Mouse (Mus musculus): ENCODE measurements at regions not wholly inside any gene's neighbourhood (a gene's known extent, or its start where the extent isn't known, plus 50 kb on each side); places are given as distances from the start of the nearest gene placed in this dataset.

GRCm38 (mm10) chr3:53371910-53372309 is 91.2 kb downstream of the Nhlrc3 start:
- Histone ChIP-seq H3K4me3 (ENCODE audit: insufficient read depth, low read depth, low read length) (no peak overlapping the region), H3K27me3 (ENCODE audit: control insufficient read depth, insufficient read depth, low read length) (no peaks in the 10 kb centered on the region), H3K27ac (replicated peaks; ENCODE audit: insufficient read depth, low read depth, low read length) (no peak overlapping the region), H3K9ac (ENCODE audit: low read depth, low read length) (no peak overlapping the region), H3K36me3 (ENCODE audit: control insufficient read depth, insufficient read depth, low read length) (no peaks in the 10 kb centered on the region), H3K4me1 (ENCODE audit: control insufficient read depth, insufficient read depth, low read length) (no peaks in the 10 kb centered on the region), H3K79me2 (ENCODE audit: control insufficient read depth, insufficient read depth, low read length) (no peaks in the 10 kb centered on the region)
- TF ChIP-seq POLR2A (IDR thresholded peaks at IDR 0.05; ENCODE audit: extremely low read depth, insufficient read depth, low read length) (no peak), CTCF (IDR thresholded peaks at IDR 0.05; ENCODE audit: low read depth, low read length) (peak; percentile 60)
- 52% methylated on average over 7 of the region's 7 CpGs for WGBS
- DNase-seq (ENCODE audit: extremely low read depth, low read depth, low spot score) = peak; percentile 73

DNA sequence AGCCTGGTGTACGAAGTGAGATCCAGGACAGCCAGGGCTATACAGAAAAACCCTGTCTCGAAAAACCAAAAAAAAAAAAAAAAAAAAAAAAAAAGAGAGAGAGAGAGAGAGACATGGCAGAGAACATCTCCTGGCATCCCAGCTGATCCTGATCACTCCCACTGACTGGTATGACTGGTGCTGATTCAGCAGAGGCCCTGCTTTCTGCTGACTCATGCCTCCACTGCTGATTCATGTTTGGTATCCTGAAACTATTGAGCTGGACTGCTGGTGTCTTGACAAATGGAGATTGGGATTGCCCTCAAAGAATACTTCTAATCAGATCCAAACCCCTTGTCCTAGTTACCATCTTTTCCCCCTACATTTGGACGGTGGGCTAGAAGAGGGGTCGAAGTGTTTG is 101.9 kb downstream of the Nhlrc3 start:
- peaks cover 3% of the 10 kb centered on the region; the same call in 1 of the 2 replicates for H3K27me3 ChIP-seq (ENCODE audit: control insufficient read depth, insufficient read depth, low read length)
- H3K4me1 ChIP-seq (ENCODE audit: control insufficient read depth, insufficient read depth, low read length) = no peaks in the 10 kb centered on the region
- no peak overlapping the region for H3K4me3 ChIP-seq (ENCODE audit: insufficient read depth, low read depth, low read length)
- H3K36me3 ChIP-seq (ENCODE audit: control insufficient read depth, insufficient read depth, low read length) = no peaks in the 10 kb centered on the region
- H3K9ac ChIP-seq (ENCODE audit: low read depth, low read length) = no peak overlapping the region
- WGBS = 74% methylated on average over 4 of the region's 4 CpGs
- no peak overlapping the region for H3K27ac ChIP-seq (replicated peaks; ENCODE audit: insufficient read depth, low read depth, low read length)
- DNase-seq (ENCODE audit: extremely low read depth, low read depth, low spot score) = no peak
- H3K79me2 ChIP-seq (ENCODE audit: control insufficient read depth, insufficient read depth, low read length) = no peaks in the 10 kb centered on the region
- no peak for TF ChIP-seq CTCF (IDR thresholded peaks at IDR 0.05; ENCODE audit: low read depth, low read length)
- TF ChIP-seq POLR2A (IDR thresholded peaks at IDR 0.05; ENCODE audit: extremely low read depth, insufficient read depth, low read length) = no peak

- H3K79me2 ChIP-seq (ENCODE audit: control insufficient read depth, insufficient read depth, low read length) = no peaks in the 10 kb centered on the region
- no peaks in the 10 kb centered on the region for H3K4me1 ChIP-seq (ENCODE audit: control insufficient read depth, insufficient read depth, low read length)
- no peak for TF ChIP-seq CTCF (IDR thresholded peaks at IDR 0.05; ENCODE audit: low read depth, low read length)
- TF ChIP-seq POLR2A (IDR thresholded peaks at IDR 0.05; ENCODE audit: extremely low read depth, insufficient read depth, low read length) = no peak
- no peaks in the 10 kb centered on the region for H3K27me3 ChIP-seq (ENCODE audit: control insufficient read depth, insufficient read depth, low read length)
- WGBS = 81% methylated on average over 8 of the region's 8 CpGs
- H3K27ac ChIP-seq (replicated peaks; ENCODE audit: insufficient read depth, low read depth, low read length) = no peak overlapping the region
- H3K4me3 ChIP-seq (ENCODE audit: insufficient read depth, low read depth, low read length) = no peak overlapping the region
- no peak overlapping the region for H3K9ac ChIP-seq (ENCODE audit: low read depth, low read length)
- no peaks in the 10 kb centered on the region for H3K36me3 ChIP-seq (ENCODE audit: control insufficient read depth, insufficient read depth, low read length)
- no peak for DNase-seq (ENCODE audit: extremely low read depth, low read depth, low spot score)
Measured at GRCm38 (mm10) chr3:53353693-53354092, 109.4 kb downstream of the Nhlrc3 start.

- no peak for DNase-seq (ENCODE audit: extremely low read depth, low read depth, low spot score)
- no peaks in the 10 kb centered on the region for H3K4me1 ChIP-seq (ENCODE audit: control insufficient read depth, insufficient read depth, low read length)
- H3K9ac ChIP-seq (ENCODE audit: low read depth, low read length) = no peak overlapping the region
- no peaks in the 10 kb centered on the region for H3K27me3 ChIP-seq (ENCODE audit: control insufficient read depth, insufficient read depth, low read length)
- no peak overlapping the region for H3K27ac ChIP-seq (replicated peaks; ENCODE audit: insufficient read depth, low read depth, low read length)
- no peak overlapping the region for H3K4me3 ChIP-seq (ENCODE audit: insufficient read depth, low read depth, low read length)
- no peaks in the 10 kb centered on the region for H3K79me2 ChIP-seq (ENCODE audit: control insufficient read depth, insufficient read depth, low read length)
- TF ChIP-seq POLR2A (IDR thresholded peaks at IDR 0.05; ENCODE audit: extremely low read depth, insufficient read depth, low read length) = no peak
- TF ChIP-seq CTCF (IDR thresholded peaks at IDR 0.05; ENCODE audit: low read depth, low read length) = no peak
- WGBS = 92% methylated on average over 7 of the region's 7 CpGs
- no peaks in the 10 kb centered on the region for H3K36me3 ChIP-seq (ENCODE audit: control insufficient read depth, insufficient read depth, low read length)
Measured at GRCm38 (mm10) chr3:53353282-53353681, 109.8 kb downstream of the Nhlrc3 start.

- Histone ChIP-seq H3K79me2 (ENCODE audit: control insufficient read depth, insufficient read depth, low read length) (no peaks in the 10 kb centered on the region), H3K4me3 (ENCODE audit: insufficient read depth, low read depth, low read length) (no peak overlapping the region), H3K9ac (ENCODE audit: low read depth, low read length) (no peak overlapping the region), H3K36me3 (ENCODE audit: control insufficient read depth, insufficient read depth, low read length) (no peaks in the 10 kb centered on the region), H3K27me3 (ENCODE audit: control insufficient read depth, insufficient read depth, low read length) (no peaks in the 10 kb centered on the region), H3K4me1 (ENCODE audit: control insufficient read depth, insufficient read depth, low read length) (no peaks in the 10 kb centered on the region), H3K27ac (replicated peaks; ENCODE audit: insufficient read depth, low read depth, low read length) (no peak overlapping the region)
- 75% methylated on average over 6 of the region's 6 CpGs for WGBS
- DNase-seq (ENCODE audit: extremely low read depth, low read depth, low spot score) = no peak
- TF ChIP-seq POLR2A (IDR thresholded peaks at IDR 0.05; ENCODE audit: extremely low read depth, insufficient read depth, low read length) (no peak), CTCF (IDR thresholded peaks at IDR 0.05; ENCODE audit: low read depth, low read length) (no peak)
Measured at GRCm38 (mm10) chr3:53343638-53344037, 119.5 kb downstream of the Nhlrc3 start.

- no peak for TF ChIP-seq CTCF (IDR thresholded peaks at IDR 0.05; ENCODE audit: low read depth, low read length)
- TF ChIP-seq POLR2A (IDR thresholded peaks at IDR 0.05; ENCODE audit: extremely low read depth, insufficient read depth, low read length) = no peak
- Histone ChIP-seq H3K36me3 (ENCODE audit: control insufficient read depth, insufficient read depth, low read length) (no peaks in the 10 kb centered on the region), H3K27ac (replicated peaks; ENCODE audit: insufficient read depth, low read depth, low read length) (no peak overlapping the region), H3K79me2 (ENCODE audit: control insufficient read depth, insufficient read depth, low read length) (no peaks in the 10 kb centered on the region), H3K27me3 (ENCODE audit: control insufficient read depth, insufficient read depth, low read length) (no peaks in the 10 kb centered on the region), H3K4me3 (ENCODE audit: insufficient read depth, low read depth, low read length) (no peak overlapping the region), H3K4me1 (ENCODE audit: control insufficient read depth, insufficient read depth, low read length) (no peaks in the 10 kb centered on the region), H3K9ac (ENCODE audit: low read depth, low read length) (no peak overlapping the region)
- WGBS = 74% methylated on average over 22 of the region's 22 CpGs
- no peak for DNase-seq (ENCODE audit: extremely low read depth, low read depth, low spot score)
Measured at GRCm38 (mm10) chr3:53341304-53342206, 121.6 kb downstream of the Nhlrc3 start.
